ENCODE assay signal across 14 mouse cellular contexts in genomic region chr17:70129151-70129550, GRCm38 (mm10).
DNase-seq lines count a peak whose midpoint lies in the region; ATAC-seq lines count a peak whose summit lies in the region.
"Had no signal": no experiment of that assay in that cellular context is flagged by ENCODE, and none has a peak within 500 bp of the region (broad histone marks: within the 10 kb centered on the region; RNA-seq: fewer than 3 reads in every experiment).

No protein-coding gene starts in this region.

- DNase-seq in cerebellum, postnatal 4 days (ENCODE audit: low spot score in 2 of 2): no peak
- peak; percentile 90 to 91 for DNase-seq in cerebellum, adult 18-20 months
- DNase-seq in cerebellum, adult 9-11 months: peak; percentile 94
- peak; percentile 91 to 93 for DNase-seq in cerebellum, postnatal 36 days
- DNase-seq in heart, postnatal 36 days: no peak
- DNase-seq in urinary bladder, postnatal 10 days (ENCODE audit: low spot score): no peak
- no peak for DNase-seq in urinary bladder, postnatal 25 days (ENCODE audit: low spot score)
- DNase-seq: adrenal gland, postnatal 10 days; embryo, embryonic 11 days; heart, adult 2 months; kidney, adult 8-10 months had no signal

- peak; percentile 94 for ATAC-seq in cerebellum, adult (ENCODE audit: insufficient number of reproducible peaks, low FRiP score, low TSS enrichment)
- ATAC-seq: forebrain, embryonic 15.5 days; intestine, embryonic 16.5 days had no signal

- intact Hi-C loops in heart, postnatal 36 days (cut with DNase I): no loop called here

Comparison
In these comparisons a context has a peak if more than half of its experiments do, and no peak if none do; other contexts are left out.
1. DNase-seq: peak in cerebellum, adult 18-20 months (2 of 2), cerebellum, adult 9-11 months (single experiment) and cerebellum, postnatal 36 days (2 of 2); none in cerebellum, postnatal 4 days (0 of 2), heart, postnatal 36 days (0 of 2), urinary bladder, postnatal 10 days (single experiment) and urinary bladder, postnatal 25 days (single experiment).